Mouse (Mus musculus) CD8-positive naive resting alpha-beta T cell, adult 2 months (primary cell): ENCODE results near the gene Zfp326.

Experiments
- DNase-seq, 2 experiments: peaks; one replicate each; pipeline ENCODE4 v3.0.0; 2022; ENCODE audit warnings: low read depth in 2 of 2, low spot score in 2 of 2

Gene Zfp326

DNA sequence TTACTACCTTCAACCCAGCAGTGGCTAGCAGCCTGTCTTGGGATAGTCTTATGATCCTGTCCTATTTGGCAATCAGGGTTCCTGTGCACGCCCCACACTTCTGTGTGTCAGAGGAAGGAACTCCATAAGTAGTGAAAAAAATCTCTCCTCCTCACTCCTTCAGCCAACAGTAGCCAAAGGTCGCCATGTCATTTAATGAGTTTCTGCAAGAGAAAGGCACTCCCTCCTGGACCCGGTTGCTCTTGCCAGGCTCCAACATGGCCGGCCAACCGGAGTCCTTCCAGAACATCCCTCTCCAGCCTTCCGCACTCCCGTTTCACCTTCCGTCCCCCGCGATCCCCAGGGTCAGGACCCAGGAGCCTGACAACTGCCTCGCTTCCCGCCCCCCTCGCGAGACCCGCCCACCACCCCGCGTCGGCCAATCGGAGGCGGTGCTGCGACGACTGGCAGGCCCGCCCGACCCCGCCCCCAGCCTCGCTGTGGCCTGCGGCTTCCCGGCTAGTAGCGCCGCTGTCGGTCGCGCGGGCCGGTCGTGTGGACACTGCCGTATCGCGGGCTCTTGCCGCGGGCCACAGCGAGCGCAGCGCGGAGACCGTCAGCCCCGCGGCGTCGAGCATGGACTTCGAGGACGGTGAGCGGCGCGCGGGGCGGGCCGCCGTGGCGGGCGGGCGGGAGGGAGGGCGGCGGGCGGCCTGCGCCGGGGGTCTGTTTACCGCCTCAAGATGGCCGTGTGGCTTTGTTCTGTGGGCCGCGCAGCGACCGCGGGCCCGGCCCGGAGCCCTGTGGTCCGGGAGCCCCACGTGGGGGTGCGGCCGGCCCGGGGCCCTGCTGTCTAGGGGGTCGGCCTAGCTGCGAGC, at the start of gene Zfp326:
Gene Zfp326 (plus strand): TSS at position 498 of the 857 bp plus-strand sequence.
- DNase-seq, result peak; percentile 66 to 68

GRCm38 (mm10) chr5:105826916-105827510, 49.4 kb upstream of the Zfp326 start:
- DNase-seq, result no peak

GRCm38 (mm10) chr5:105828050-105828449, 48.3 kb upstream of the Zfp326 start:
- DNase-seq, result no peak

DNA sequence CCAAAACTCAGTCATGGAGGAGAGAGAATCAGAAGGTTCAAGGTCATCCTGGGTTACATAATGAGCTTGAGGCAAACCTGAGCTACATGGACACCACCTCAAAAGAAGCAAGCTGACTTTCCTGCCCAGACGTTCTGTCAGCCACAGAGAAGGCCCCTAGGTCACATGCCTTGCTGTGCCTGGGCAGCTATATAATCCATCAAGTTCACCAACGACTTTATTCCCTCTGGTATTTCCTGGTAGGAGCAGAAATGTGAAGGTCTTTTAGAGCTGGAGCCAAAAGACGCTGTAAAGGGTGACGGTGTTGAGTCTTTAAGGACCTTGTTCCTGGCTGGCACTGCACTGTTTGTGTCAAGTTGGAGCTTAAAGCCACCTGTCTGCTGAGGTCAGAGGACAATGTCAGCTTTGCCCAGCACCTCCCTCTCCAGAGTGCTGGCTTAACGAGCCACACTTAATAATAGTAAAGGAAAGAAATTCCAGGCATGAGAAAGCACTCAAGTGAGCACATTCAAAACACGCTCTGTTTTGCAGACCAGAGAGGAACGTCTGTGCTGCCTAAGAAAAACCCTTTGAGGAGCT, 47.3 kb upstream of the Zfp326 start:
- no peak for DNase-seq

DNA sequence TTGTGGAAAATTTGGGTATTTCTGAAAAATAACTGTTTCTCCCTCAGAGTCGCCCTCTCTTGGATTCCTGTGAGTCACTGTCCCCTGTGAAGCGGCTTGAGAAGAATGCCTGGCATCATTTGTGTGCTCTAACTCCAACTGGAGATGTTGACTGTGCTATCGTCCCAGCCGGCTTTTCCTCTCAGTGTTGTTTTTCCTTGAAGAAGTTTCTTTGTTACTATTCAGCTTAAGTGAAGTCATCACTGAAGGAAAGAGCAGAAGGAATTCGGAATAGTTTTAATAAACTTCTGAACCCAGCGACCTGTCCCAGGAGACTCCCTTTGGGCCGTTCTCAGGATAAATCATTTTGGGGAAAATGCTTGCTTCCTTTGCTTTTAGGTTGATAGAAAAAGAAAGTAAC, 44.2 kb upstream of the Zfp326 start:
- DNase-seq, result no peak

GRCm38 (mm10) chr5:105833923-105834322, 42.4 kb upstream of the Zfp326 start:
- no peak for DNase-seq

DNA sequence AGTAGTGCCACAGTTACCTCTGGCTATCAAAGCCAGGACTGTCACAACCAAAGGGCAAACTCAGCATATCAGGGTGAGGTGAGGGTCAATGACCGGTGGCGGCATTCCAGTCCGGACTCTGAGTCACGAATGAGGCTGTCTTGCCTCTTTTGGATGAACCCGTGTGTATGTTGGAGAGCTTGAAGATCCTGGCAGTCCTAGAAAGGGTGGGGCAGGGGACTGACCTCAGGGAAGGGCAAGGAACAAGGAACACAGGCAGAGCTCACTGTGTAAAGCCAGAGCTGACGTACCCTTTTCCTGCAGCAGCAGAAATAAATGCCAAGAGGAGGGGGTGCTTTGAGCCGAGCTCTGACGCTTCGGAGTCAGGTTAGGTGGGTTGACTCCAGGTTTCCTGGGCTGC, 40.4 kb upstream of the Zfp326 start:
- DNase-seq, result no peak

- no peak for DNase-seq
Observed at GRCm38 (mm10) chr5:105839740-105840310, 36.5 kb upstream of the Zfp326 start.

- DNase-seq, result no peak
Observed at GRCm38 (mm10) chr5:105844044-105844753, 32.2 kb upstream of the Zfp326 start.

GRCm38 (mm10) chr5:105845041-105845440, 31.3 kb upstream of the Zfp326 start:
- DNase-seq, result no peak

DNA sequence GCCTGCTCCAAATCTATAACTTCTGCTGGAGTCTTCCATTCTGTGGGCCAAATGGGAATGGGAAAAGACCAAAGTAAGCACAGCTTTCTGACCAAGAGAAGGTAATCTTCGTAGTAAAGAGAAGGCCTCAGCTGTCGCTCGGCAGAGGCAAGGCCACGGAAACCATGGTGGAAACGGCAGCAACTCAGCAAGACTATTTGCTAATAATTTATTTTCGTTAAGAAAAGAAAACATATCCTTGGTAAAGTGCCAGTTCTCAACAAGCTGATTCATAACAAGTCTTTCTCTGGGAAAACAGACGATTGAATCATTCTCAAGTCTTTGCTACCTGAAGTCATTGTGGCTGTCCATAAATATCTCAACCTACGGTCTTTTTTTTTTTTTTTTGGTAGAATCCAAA, 28.6 kb upstream of the Zfp326 start:
- DNase-seq, result no peak

- DNase-seq, result no peak
Observed at GRCm38 (mm10) chr5:105849222-105849621, 27.1 kb upstream of the Zfp326 start.

DNA sequence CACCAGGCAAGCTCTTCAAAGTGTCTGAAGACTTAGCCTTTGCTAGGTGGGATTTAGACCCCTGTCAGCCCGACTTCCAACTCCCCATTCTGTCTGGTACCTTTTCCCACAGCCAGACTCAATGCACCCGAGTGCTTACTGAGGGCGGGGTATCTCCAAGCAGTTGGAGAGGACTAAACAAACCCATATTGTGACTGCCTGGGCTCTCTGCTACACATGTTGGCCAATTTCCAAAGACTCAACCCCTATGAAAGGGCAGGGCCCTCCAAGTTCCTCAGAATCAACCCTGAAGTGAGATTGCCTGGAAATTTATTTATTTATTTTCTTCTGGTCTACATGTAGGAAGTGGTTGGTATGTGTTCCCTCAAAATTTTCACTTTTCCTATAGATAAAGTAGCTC, 26.7 kb upstream of the Zfp326 start:
- no peak for DNase-seq

- no peak for DNase-seq
Observed at GRCm38 (mm10) chr5:105853271-105853670, 23.1 kb upstream of the Zfp326 start.

DNA sequence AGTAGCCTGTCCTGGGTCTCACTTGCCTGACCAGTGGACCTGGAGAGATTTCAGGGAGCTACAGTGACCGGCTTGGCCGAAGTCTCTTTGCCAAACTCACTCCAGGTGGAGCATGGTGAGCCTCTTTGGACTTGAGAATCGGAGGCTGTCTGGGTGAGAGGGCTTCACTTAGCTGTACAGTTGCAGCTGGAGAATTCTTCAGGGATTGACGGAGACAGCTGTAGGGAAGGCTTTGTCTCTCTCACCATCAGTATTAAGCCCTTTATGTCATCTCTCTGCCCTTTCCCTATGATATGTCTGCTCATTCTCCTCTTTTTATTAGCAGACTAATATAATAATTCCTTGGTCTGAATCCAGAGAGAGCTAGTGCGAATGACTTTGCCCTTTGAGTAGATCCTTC, 18.9 kb upstream of the Zfp326 start:
- no peak for DNase-seq

GRCm38 (mm10) chr5:105858754-105859694, 17.3 kb upstream of the Zfp326 start:
- no peak for DNase-seq

GRCm38 (mm10) chr5:105859716-105860460, 16.5 kb upstream of the Zfp326 start:
- no peak for DNase-seq

DNA sequence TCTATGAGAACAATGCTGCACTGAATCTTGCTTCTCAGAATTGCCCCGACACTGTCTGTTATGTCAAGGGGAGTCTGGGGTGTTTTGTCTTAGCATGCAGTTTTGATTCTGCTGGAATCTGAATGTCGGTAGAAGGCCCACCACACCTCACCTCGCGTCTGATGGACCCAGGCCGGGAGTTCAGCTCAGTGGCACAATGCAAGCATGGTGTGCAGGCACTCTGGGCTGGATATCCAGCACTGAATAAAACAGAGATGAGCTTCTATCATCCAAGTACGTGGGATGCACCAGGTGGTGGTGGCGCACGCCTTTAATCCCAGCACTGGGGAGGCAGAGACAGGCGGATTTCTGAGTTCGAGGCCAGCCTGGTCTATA, 15.9 kb upstream of the Zfp326 start:
- DNase-seq, result no peak

DNA sequence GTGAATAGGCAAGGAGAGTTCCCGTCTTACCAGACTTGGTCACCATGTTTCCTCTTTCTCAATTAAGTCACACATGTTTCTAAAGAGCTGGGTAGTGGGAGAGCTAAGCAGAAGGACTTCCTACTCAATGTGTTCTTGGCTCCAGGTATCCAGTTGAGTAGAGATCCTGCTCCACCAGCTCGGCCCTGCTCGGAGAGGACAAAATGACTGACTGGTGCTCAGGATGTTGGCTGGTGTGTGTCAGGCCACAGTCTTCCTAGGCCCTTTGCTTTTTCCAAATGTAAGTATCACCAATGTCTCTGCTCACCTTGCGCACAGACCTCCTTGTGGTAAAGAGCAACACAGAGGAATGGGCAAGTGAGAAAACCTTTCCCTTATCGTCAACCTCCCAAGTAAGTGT, 14.7 kb upstream of the Zfp326 start:
- DNase-seq, result no peak
